Mouse (Mus musculus): Measurements from ENCODE around the gene Cd300ld3.

Gene Cd300ld3

GRCm38 (mm10) chr11:115048259-115048658 lies at the start of gene Cd300ld3:
Cd300ld3 (minus strand) TSS chr11:115048409.
- DNase-seq (ENCODE audit: low read depth, low spot score): peak; percentile 39

DNA sequence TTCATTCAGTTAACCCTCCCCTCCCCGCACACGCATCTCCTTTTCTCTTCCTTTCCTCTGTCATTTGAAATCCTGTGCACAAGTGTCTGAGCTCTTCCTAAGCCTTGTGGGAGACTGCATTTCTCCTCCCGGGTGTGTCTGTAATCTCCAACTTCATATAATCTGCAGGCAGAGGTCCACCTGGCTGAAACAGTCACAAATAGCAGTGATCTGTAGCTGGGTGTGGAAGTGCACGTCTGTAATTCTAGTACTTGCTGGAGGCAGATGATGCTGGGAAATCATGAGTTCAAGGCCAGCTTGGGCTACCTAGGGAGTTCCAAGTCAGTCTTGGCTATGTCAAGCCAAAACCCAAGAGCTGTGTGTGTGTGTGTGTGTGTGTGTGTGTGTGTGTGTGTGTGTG lies 43.9 kb upstream of the Cd300ld3 start:
- no peak for DNase-seq (ENCODE audit: low read depth, low spot score)

- no peak for DNase-seq (ENCODE audit: low read depth, low spot score)
These were observed 43.2 kb upstream of the Cd300ld3 start, which contains the start of gene Rab37 for GRCm38 (mm10) chr11:115091362-115091901. Rab37 (plus strand) TSS chr11:115091431.

GRCm38 (mm10) chr11:115089853-115090252 lies 41.6 kb upstream of the Cd300ld3 start:
- DNase-seq (ENCODE audit: low read depth, low spot score): no peak

GRCm38 (mm10) chr11:115086213-115086612 lies 38.0 kb upstream of the Cd300ld3 start:
- DNase-seq (ENCODE audit: low read depth, low spot score): no peak

DNA sequence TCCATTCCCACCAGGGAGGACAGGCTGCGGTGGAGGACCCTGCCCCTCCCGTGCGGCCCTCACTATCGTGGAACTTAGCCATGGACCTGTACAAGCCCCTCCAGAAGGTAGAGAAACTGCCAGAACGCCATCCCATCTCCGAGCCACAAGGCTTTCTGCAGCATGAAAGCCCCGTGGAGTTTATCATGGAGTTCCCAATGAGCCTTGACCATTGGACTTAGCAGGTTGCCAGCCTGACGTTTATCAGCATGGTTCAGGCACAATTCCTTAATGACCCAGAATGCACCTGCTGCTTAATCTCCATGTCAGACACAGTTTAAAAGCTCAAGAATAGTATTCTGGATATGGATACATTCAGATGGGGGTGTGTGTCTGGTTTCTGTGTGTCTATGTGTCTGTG lies 36.9 kb upstream of the Cd300ld3 start:
- no peak for DNase-seq (ENCODE audit: low read depth, low spot score)

DNA sequence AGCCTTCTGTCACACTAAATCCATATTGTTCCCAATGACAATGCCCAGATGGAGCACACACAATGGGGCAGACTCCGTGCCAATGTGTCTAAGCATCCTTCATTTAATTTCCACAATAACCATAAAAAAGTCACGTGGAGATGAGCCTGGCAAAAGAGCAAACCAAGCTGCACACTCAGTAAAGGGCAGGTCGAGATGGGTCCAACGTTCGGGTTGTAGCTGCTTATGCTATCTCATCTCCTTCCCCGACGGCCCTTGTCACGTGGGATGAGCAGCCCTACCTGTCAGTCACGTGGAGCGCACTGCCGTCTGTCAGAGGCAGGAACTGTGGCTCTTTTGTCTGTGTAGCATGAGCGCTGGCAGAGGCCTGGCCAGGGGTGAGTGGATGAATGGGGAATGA lies 36.4 kb upstream of the Cd300ld3 start:
- DNase-seq (ENCODE audit: low read depth, low spot score): no peak

DNA sequence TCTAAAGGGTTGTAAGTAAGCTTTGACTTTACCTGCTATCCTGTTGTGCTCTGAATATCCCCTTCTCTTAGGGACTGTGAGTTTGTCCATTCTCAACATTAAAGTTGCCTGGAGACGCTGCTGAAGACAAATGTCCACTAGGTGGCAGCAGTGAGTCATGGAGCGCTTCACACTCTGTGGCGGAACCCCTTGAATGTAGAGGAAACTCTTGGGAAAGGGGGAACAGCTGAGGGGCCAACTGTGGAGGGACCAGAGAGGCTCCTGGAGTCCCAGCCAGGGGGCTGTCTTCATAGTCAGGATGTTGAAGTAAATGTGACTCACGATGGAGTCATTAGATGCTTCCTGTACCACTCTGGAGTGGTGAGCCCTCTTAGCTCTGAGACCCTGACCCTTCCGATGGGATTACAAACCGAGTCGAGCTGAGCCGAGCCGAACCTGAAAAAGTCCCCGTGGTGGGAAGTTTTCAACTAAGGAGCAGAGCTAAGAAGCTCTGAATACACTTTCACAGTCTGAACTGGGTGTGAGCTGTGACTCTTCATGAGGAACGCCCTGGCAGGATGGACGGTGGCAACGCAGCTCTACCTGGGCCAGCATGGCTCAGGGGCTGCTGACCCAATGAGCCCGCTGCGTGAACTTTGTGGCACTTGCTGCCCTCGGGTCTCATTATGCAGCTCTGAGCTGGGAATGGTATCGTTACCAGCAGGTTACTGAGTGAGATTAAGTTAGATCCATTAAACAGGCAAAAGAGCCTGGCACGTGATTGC lies 35.3 kb upstream of the Cd300ld3 start:
- peak; percentile 39 for DNase-seq (ENCODE audit: low read depth, low spot score)

GRCm38 (mm10) chr11:115082196-115082595 lies 34.0 kb upstream of the Cd300ld3 start:
- no peak for DNase-seq (ENCODE audit: low read depth, low spot score)

DNA sequence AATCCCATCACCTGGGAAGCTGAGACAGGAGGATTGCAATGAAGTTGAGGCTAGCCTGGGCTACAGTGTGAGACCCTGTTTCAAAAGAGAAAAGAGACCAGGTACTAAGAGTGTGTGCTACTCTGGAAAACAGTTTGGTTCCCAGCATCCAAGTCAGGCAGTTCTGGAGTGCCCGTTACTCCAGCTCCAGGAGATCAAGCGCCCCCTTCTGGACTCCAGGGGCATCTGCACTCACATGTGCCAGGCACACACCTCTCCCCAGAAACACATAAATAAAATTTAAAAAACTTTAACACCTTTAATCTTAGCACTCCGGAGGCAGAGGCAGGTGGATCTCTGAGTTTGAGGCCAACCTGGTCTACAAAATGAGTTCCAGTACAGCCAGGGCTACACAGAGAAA lies 33.2 kb upstream of the Cd300ld3 start:
- no peak for DNase-seq (ENCODE audit: low read depth, low spot score)

DNA sequence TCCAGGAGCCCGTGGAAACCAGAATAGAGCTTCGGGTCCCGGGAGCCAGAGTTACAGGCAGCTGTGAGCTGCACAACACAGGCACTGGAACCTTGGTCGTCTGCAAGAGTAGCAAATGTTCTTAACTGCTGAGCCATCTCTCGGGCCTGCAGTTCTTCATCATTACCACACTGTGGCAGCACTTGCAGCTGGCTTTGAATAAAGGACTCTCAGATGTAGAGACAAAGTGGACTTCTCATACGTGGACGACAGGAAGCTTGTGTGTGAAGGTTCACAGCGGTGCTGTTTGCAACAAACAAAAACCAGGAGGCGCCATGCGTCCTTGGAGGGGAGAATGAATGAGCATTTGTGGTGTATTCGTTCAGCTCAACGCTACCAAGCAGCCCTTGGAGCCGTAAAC lies 32.7 kb upstream of the Cd300ld3 start:
- peak; percentile 33 for DNase-seq (ENCODE audit: low read depth, low spot score)

DNA sequence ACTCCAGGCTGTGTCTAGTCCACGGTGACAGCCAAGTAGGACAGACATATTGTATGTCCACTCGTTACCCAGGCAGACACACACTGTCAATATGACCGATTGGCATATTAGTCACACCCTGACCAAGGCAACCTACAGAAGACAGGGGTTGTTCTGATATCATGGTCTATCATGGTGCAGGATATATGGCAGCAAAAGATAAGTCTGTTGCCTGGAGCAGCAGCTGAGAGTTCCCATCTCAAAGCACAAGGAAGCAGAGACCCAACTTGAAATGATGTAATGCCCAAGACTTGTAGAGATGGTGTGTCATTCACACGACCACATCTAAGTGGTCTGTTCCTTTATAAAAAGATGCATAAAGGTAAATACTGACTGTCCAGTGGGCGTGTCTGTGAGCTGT lies 30.5 kb upstream of the Cd300ld3 start:
- DNase-seq (ENCODE audit: low read depth, low spot score): no peak

DNA sequence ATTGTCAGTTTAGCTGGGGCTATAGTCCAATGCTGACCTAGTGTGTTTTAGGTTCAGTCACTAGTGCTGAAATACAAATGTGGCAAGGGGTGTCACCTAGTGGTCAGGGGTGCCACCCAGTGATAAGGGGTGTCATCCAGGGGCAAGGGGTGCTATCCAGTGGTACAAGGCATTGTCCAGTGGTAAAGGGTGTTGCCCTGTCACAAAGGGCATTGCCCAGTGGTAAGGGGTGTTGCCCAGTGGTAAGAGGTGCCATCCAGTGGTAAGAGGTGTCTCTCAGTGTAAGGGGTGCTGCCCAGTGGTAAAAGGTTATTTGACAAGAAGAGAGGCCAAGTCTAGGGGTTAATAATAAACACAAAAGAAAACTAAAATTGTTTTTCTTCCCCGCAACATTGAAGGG lies 29.2 kb upstream of the Cd300ld3 start:
- no peak for DNase-seq (ENCODE audit: low read depth, low spot score)

- DNase-seq (ENCODE audit: low read depth, low spot score): no peak
These were observed 27.6 kb upstream of the Cd300ld3 start for GRCm38 (mm10) chr11:115075859-115076258.

DNA sequence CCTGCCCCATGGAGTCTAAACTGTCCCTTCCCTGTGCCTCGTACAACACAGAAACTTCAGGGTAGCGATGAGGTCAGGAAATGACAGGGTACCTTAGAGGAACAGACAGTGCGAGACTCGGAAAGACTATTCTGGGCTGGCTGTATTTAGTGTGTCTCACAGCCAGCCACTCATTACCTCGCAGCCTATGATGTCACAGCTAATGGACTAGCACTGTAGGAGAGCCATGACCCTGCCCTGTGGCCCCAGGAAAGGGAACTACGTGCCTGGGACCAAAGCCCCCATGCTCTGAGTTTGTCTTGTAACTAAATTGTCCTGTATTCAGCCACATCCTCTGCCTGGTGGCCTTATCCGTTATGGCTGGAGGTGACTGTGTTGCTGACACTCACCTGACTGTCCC lies 27.2 kb upstream of the Cd300ld3 start:
- no peak for DNase-seq (ENCODE audit: low read depth, low spot score)

- no peak for DNase-seq (ENCODE audit: low read depth, low spot score)
These were observed 24.8 kb upstream of the Cd300ld3 start for GRCm38 (mm10) chr11:115073002-115073401.

DNA sequence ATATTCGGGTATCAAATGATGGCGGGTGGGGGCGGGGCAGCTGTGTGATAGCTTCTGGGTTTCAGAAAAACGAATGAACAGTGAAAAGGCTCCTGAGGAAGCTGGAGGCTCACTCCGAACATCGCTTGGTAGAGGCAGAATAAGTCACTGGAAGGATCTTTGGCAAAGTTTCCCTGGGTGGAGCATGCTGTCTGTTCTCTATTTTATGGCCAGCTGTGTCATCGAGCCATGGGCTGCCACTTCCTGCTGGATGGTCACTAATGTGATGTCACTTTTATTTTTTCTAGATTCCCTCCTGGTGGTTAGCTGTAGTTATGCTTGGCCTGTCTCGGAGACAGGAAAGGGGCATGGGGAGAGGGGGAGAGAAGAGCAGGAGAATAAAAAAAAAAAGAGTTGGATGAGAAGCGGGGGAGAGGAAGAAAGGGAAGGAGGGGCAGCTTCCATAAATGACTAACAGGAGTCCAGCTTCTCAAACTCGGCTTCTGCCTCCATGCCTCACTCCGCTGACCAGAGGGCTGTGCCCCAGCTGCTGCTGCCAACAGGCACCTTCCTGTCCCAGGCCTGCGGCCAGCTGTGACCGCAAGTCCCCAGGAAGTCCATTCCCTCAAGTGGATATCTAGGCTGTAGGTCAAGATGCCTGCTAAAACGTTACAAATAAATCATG lies 23.6 kb upstream of the Cd300ld3 start:
- peak; percentile 72 for DNase-seq (ENCODE audit: low read depth, low spot score)

DNA sequence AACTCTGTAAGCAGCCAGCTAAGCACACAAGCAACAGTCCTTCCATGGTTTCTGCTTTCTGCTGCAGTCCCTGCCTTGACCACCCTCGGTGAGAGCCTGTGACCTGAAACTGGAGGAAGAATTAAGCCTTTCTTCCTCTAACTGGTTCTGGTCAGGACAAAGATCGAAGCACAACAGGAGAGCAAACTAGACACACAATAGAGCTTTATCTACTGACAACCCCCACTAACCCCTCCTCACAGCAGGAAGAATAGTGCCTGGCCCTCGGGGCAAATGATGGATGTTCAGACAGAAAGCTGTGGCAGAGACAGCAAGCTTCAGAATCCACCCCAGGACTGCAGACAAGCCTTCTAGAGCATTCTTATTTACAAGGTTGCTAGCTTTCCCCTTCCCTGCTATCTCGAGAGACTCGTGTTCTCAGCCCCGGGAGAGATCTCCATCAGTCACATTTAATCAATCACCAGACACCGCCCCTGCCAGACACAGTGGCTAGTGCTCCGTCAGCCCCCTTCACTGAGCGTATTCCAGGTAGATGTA lies 22.9 kb upstream of the Cd300ld3 start:
- DNase-seq (ENCODE audit: low read depth, low spot score): no peak

DNA sequence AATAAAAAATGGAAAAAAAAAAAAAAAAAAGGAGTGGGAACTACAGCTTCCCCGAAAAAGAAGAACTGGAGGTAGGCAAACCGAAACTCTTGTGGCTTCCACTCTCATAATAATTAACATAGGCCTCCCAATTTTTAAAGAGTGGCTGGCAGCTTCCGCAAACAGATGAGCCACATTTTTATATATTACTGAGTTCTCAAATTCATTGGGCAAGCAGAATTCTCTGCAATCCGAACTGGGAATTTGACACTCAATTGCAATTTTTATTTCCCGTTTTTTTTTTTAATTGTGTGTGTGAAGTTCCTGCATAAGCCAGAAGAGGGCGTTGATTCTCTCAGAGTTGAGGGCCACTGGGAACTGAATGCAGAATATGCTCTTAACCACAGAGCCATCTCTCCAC lies 18.6 kb upstream of the Cd300ld3 start:
- peak; percentile 11 for DNase-seq (ENCODE audit: low read depth, low spot score)

DNA sequence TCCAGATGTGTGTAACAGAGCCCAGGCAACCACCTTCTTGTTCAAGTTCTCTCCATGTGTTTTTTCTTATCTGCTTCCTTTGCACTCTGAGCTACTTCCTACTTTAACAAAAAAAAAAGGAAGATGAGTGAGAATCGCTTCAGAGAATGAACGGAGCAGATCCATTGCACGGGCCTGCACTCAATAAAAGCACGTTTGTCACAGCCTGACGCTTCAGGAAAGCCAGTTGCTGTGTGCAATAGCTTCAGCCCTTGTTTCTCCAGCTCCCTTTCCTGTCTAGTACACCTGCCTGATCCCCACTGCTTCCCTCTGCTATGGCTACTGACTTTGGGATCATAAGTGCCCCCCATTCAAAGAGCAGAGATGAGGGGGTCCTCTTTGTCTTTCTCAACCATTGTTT lies 13.9 kb upstream of the Cd300ld3 start, which contains the start of gene Cd300e:
Cd300e (minus strand) TSS at position 101 of the 400 bp plus-strand sequence.
- DNase-seq (ENCODE audit: low read depth, low spot score): no peak

- no peak for DNase-seq (ENCODE audit: low read depth, low spot score)
These were observed 11.6 kb upstream of the Cd300ld3 start for GRCm38 (mm10) chr11:115059797-115060196.

DNA sequence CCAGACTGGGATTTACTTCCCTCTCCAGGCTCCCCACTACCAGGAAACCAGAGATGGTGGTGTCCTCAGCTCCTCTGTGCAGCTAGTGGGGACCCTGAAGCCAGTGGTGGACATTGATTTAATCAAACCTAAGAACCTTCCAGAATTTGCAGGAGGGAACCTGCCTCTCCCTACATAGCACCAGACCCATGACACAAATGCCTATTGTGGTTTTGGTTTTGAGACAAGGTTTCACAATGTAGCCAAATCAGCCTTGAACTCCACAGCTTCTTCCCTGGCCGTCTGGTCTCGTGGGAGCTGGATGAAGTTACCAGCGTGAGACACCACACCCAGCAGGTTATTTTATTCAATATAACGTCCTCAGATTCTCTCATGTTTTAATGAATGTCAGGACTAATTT lies 10.5 kb upstream of the Cd300ld3 start:
- no peak for DNase-seq (ENCODE audit: low read depth, low spot score)

- DNase-seq (ENCODE audit: low read depth, low spot score): no peak
These were observed 6.3 kb upstream of the Cd300ld3 start for GRCm38 (mm10) chr11:115054537-115054936.

Measured in skeletal muscle tissue, adult 2 months (tissue).